Mouse (Mus musculus): ENCODE results near the gene Carnmt1. TPM values are rescaled to one million over a fixed set of nuclear protein-coding genes. Genes with fewer than 3 reads are reported as not detected.

Gene Carnmt1
- 10 to 100 TPM in 11 of 26 experiments, 1 to 10 TPM in 15; 1.2 to 24.0 (median 7.4) TPM for total RNA-seq (2018; cell fraction: chromatin; rRNA removed)
- total RNA-seq (2018; cell fraction: cytosol; rRNA removed) = 10 to 100 TPM; 10.2 to 24.7 (median 14.6) TPM
- total RNA-seq (2018; cell fraction: nucleus; rRNA removed) = 10 to 100 TPM in 12 of 26 experiments, 1 to 10 TPM in 14; 5.0 to 28.0 (median 9.5) TPM
- 11.1 to 21.8 TPM (median 21.2 TPM) in 3 replicates for polyA plus RNA-seq (2018)

DNA sequence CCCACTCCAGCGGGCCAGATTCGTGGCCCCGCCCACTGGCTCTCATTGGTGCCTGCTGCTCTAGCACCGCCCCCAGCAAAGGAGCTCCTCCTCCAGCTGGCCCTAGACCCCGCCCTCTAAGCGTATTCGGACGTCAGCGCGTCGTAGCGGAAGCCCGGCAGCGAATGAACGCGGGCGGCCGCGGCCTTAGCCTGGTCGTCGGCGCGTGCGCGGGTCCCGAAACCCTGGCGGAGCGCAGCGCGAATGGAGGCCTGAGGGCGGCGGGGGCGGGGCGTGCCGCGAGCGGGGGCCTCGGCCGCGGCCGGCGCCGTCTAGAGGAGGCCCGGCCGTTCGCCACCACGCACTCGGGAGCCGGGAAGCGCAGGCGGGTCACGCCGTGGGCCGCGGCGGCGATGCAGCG lies at the start of gene Carnmt1:
Carnmt1 (plus strand) TSS at position 157 of the 400 bp plus-strand sequence.
- Histone ChIP-seq H3K27ac (peak within 1 kb of the TSS; percentile 44), H3K36me3 (ENCODE audit: inconsistent target) (no peaks in the 10 kb centered on the region)
- 0% methylated on average over 14 of the region's 58 CpGs for WGBS (ENCODE audit: missing documents)

DNA sequence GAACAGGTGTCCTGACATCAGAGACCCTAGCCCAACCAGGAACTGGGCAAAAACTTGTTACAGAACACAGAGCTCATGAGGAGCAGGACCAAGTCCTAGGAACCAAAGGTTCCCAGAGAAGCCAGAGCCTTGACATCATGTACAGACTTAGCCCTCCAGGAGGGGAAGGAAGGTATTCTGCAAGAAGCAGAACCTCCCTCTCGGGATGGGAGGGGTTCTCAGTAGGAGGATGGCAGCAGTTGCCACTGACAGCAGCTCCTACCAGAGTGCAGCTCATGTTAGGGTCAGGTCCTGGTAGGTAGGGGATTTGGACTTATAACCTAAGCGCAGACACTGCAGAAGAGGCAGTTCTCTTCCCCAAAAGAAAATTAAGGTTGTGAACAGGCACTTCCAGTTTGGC lies 46.7 kb upstream of the Carnmt1 start:
- 46% methylated on average over 2 of the region's 2 CpGs for WGBS (ENCODE audit: missing documents)
- Histone ChIP-seq H3K36me3 (ENCODE audit: inconsistent target) (no peaks in the 10 kb centered on the region), H3K79me2 (ENCODE audit: inconsistent target) (peaks cover 100% of the 10 kb centered on the region), H3K4me3 (ENCODE audit: inconsistent target) (no peak overlapping the region), H3K27ac (no peak overlapping the region)

More for the DNA sequence above, at the start of gene Carnmt1:
- peak within 1 kb of the TSS; percentile 81 for H3K4me3 ChIP-seq (ENCODE audit: inconsistent target)
- H3K79me2 ChIP-seq (ENCODE audit: inconsistent target) = peaks cover 43% of the 10 kb centered on the region

- H3K4me3 ChIP-seq (ENCODE audit: inconsistent target) = peak overlapping the region; percentile 69
- H3K79me2 ChIP-seq (ENCODE audit: inconsistent target) = peaks cover 88% of the 10 kb centered on the region
- peak overlapping the region; percentile 89 for H3K27ac ChIP-seq
- 67% methylated on average over 1 of the region's 1 CpGs for WGBS (ENCODE audit: missing documents)
- no peaks in the 10 kb centered on the region for H3K36me3 ChIP-seq (ENCODE audit: inconsistent target)
Measured at GRCm38 (mm10) chr19:18629589-18629988, 41.0 kb upstream of the Carnmt1 start.

GRCm38 (mm10) chr19:18630221-18631119 lies 40.1 kb upstream of the Carnmt1 start:
- H3K79me2 ChIP-seq (ENCODE audit: inconsistent target) = peaks cover 80% of the 10 kb centered on the region
- H3K4me3 ChIP-seq (ENCODE audit: inconsistent target) = peak overlapping the region; percentile 69
- H3K27ac ChIP-seq = peak overlapping the region; percentile 89
- no peaks in the 10 kb centered on the region for H3K36me3 ChIP-seq (ENCODE audit: inconsistent target)
- 7% methylated on average over 17 of the region's 17 CpGs for WGBS (ENCODE audit: missing documents)

DNA sequence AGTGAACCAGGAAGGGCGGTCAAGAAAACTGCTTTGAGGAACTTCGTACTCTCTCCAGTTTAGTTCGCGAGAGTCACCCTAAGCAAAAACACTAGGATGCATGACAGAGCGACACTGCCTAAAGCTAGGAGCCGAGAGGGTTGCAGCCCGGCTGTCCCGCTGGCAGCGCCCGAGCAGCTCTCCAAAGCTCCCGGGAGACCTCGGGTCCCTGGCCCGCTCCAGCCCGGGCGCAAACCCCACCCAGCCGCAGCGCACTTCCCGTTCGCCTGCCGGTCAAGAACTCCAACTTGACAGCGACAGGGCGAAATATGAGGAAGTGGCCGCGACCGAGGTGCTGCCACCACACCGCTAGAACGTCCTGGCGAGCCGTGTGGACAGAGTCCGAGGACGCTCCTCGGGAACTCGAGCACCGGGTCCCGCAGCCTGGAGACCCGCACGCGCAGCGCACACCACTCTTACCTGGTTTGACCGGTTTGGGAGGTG lies 39.4 kb upstream of the Carnmt1 start:
- Histone ChIP-seq H3K27ac (peak overlapping the region; percentile 89), H3K4me3 (ENCODE audit: inconsistent target) (peak overlapping the region; percentile 69), H3K36me3 (ENCODE audit: inconsistent target) (no peaks in the 10 kb centered on the region; the same call in 1 of the 2 replicates), H3K79me2 (ENCODE audit: inconsistent target) (peaks cover 75% of the 10 kb centered on the region)
- WGBS (ENCODE audit: missing documents) = under 1% methylated on average over 40 of the region's 40 CpGs

DNA sequence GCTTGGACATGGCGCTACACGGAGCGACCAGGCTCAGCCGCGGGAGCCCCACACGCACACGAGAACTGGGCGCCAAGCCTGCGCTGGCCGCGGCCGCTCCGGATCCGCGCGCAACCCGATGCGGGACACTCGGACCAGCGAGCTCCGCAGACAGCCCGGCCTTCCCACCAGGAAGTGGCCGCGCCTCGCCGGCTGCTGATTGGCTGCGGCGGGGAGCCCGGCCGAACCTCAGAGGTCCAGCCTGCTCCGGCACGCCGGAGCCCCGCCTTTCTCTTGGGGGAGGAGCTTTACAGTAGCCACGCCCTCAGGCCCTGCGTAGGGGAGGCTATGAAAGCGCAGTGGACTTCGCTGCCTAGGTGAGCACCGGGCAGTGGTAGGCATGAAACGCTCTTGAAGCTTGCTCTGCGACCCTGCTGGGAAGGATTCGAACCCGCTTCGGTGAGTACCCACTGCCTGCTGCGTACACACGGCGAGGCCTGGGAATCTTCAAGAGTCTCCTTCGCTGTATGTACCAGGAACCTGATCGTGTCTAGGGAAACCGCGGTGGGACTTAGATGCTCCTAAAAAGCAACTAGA lies 38.8 kb upstream of the Carnmt1 start, which contains the start of the genes Ostf1 and Nmrk1:
Ostf1 (minus strand) TSS at position 180 of the 576 bp plus-strand sequence.
Nmrk1 (plus strand) TSS at position 307 of the 576 bp plus-strand sequence.
- Histone ChIP-seq H3K36me3 (ENCODE audit: inconsistent target) (peaks cover 1% of the 10 kb centered on the region; the same call in 1 of the 2 replicates), H3K4me3 (ENCODE audit: inconsistent target) (peak within 1 kb of the TSS; percentile 69), H3K27ac (peak within 1 kb of the TSS; percentile 89), H3K79me2 (ENCODE audit: inconsistent target) (peaks cover 75% of the 10 kb centered on the region)
- under 1% methylated on average over 47 of the region's 51 CpGs for WGBS (ENCODE audit: missing documents)

GRCm38 (mm10) chr19:18632231-18633185 lies 38.1 kb upstream of the Carnmt1 start:
- Histone ChIP-seq H3K27ac (peak overlapping the region; percentile 25; the same call in 1 of the 2 replicates), H3K79me2 (ENCODE audit: inconsistent target) (peaks cover 69% of the 10 kb centered on the region), H3K4me3 (ENCODE audit: inconsistent target) (peak overlapping the region; percentile 69), H3K36me3 (ENCODE audit: inconsistent target) (peaks cover 4% of the 10 kb centered on the region; the same call in 1 of the 2 replicates)
- 60% methylated on average over 13 of the region's 13 CpGs for WGBS (ENCODE audit: missing documents)

GRCm38 (mm10) chr19:18637954-18638353 lies 32.6 kb upstream of the Carnmt1 start:
- peaks cover 4% of the 10 kb centered on the region; the same call in 1 of the 2 replicates for H3K36me3 ChIP-seq (ENCODE audit: inconsistent target)
- peaks cover 23% of the 10 kb centered on the region; the same call in 1 of the 2 replicates for H3K79me2 ChIP-seq (ENCODE audit: inconsistent target)
- 94% methylated on average over 4 of the region's 5 CpGs for WGBS (ENCODE audit: missing documents)
- no peak overlapping the region for H3K4me3 ChIP-seq (ENCODE audit: inconsistent target)
- H3K27ac ChIP-seq = no peak overlapping the region

GRCm38 (mm10) chr19:18638949-18639348 lies 31.6 kb upstream of the Carnmt1 start:
- Histone ChIP-seq H3K79me2 (ENCODE audit: inconsistent target) (peaks cover 13% of the 10 kb centered on the region; the same call in 1 of the 2 replicates), H3K36me3 (ENCODE audit: inconsistent target) (peaks cover 4% of the 10 kb centered on the region; the same call in 1 of the 2 replicates), H3K27ac (no peak overlapping the region), H3K4me3 (ENCODE audit: inconsistent target) (no peak overlapping the region)
- 28% methylated on average over 5 of the region's 5 CpGs for WGBS (ENCODE audit: missing documents)

- Histone ChIP-seq H3K27ac (no peak overlapping the region), H3K36me3 (ENCODE audit: inconsistent target) (peaks cover 4% of the 10 kb centered on the region; the same call in 1 of the 2 replicates), H3K4me3 (ENCODE audit: inconsistent target) (no peak overlapping the region), H3K79me2 (ENCODE audit: inconsistent target) (peaks cover 10% of the 10 kb centered on the region; the same call in 1 of the 2 replicates)
- 79% methylated on average over 2 of the region's 2 CpGs for WGBS (ENCODE audit: missing documents)
Measured at GRCm38 (mm10) chr19:18639552-18639951, 31.0 kb upstream of the Carnmt1 start.

- Histone ChIP-seq H3K27ac (no peak overlapping the region), H3K79me2 (ENCODE audit: inconsistent target) (peaks cover 9% of the 10 kb centered on the region; the same call in 1 of the 2 replicates), H3K36me3 (ENCODE audit: inconsistent target) (peaks cover 4% of the 10 kb centered on the region; the same call in 1 of the 2 replicates), H3K4me3 (ENCODE audit: inconsistent target) (no peak overlapping the region)
- WGBS (ENCODE audit: missing documents) = 100% methylated on average over 3 of the region's 4 CpGs
Measured at GRCm38 (mm10) chr19:18641001-18641400, 29.6 kb upstream of the Carnmt1 start.

DNA sequence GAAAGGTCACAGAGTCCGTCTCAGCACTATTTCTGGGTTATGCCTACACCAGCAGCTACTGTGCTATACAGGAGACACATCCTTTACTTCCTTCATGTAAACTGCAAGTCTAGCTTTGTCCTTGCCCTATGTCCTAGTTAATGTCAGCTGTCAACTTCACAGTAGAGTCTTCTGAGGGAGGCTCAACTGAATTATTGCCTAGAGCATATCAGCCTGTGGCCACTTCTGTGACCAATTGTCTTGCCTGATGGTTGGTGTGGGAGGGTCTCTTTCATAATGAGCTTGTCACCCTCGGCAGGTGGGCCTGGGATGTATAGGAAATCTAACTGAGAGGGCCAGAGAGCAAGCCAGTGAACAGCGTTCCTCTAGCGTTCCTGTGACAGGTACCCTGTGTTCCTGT lies 27.2 kb upstream of the Carnmt1 start:
- 90% methylated on average over 4 of the region's 4 CpGs for WGBS (ENCODE audit: missing documents)
- Histone ChIP-seq H3K36me3 (ENCODE audit: inconsistent target) (no peaks in the 10 kb centered on the region), H3K4me3 (ENCODE audit: inconsistent target) (no peak overlapping the region), H3K79me2 (ENCODE audit: inconsistent target) (no peaks in the 10 kb centered on the region), H3K27ac (peak overlapping the region; percentile 30)

GRCm38 (mm10) chr19:18644084-18644483 lies 26.5 kb upstream of the Carnmt1 start:
- Histone ChIP-seq H3K79me2 (ENCODE audit: inconsistent target) (no peaks in the 10 kb centered on the region), H3K27ac (0 out of 2 replicates have a peak overlapping the region, but pooled peaks have one; percentile 30), H3K4me3 (ENCODE audit: inconsistent target) (no peak overlapping the region), H3K36me3 (ENCODE audit: inconsistent target) (no peaks in the 10 kb centered on the region)
- WGBS (ENCODE audit: missing documents) = 100% methylated on average over 5 of the region's 6 CpGs
